Mouse (Mus musculus): ENCODE measurements at regions not wholly inside any gene's neighbourhood (a gene's known extent, or its start where the extent isn't known, plus 50 kb on each side); places are given as distances from the start of the nearest gene placed in this dataset.

- H3K4me1 ChIP-seq: peaks cover 6% of the 10 kb centered on the region; the same call in 1 of the 2 replicates
- 70% methylated on average over 4 of the region's 4 CpGs for WGBS
- no peak overlapping the region for H3K4me2 ChIP-seq
Observed at GRCm38 (mm10) chr5:133078390-133078789, 535.2 kb upstream of the Auts2 start.

DNA sequence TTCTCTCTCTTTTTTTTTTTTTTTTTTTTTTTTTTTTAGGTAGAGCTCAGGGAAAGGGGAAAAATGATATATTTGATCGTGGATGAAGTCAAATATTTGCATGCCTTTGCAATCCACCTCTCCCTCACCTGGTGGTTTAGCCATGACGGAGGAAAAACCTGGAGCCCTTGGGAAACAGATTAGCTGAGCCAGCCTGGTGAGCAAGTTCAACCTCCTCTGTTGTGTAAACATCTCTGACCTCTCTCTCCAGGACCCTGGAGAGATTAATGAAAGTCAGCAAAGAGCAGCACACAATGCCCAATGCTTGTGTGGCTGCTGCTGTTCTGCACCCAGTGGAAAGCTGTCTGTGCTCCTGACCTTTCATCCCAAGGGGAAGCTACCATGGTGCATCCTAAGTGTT is 530.2 kb upstream of the Auts2 start:
- Histone ChIP-seq H3K4me1 (peaks cover 5% of the 10 kb centered on the region; the same call in 1 of the 2 replicates), H3K4me2 (no peak overlapping the region), H3K36me3 (replicated peaks) (no peaks in the 10 kb centered on the region), H3K4me3 (no peak overlapping the region), H3K27me3 (replicated peaks) (no peaks in the 10 kb centered on the region), H3K9me3 (no peaks in the 10 kb centered on the region), H3K9ac (no peak overlapping the region), H3K27ac (no peak overlapping the region)
- WGBS: 36% methylated on average over 2 of the region's 2 CpGs
- no peak for ATAC-seq (replicated peaks)

More at GRCm38 (mm10) chr5:133078390-133078789, 535.2 kb upstream of the Auts2 start:
- no peak for ATAC-seq (replicated peaks)
- Histone ChIP-seq H3K4me3 (no peak overlapping the region), H3K9ac (no peak overlapping the region), H3K27me3 (replicated peaks) (no peaks in the 10 kb centered on the region), H3K36me3 (replicated peaks) (no peaks in the 10 kb centered on the region), H3K27ac (no peak overlapping the region), H3K9me3 (no peaks in the 10 kb centered on the region)

DNA sequence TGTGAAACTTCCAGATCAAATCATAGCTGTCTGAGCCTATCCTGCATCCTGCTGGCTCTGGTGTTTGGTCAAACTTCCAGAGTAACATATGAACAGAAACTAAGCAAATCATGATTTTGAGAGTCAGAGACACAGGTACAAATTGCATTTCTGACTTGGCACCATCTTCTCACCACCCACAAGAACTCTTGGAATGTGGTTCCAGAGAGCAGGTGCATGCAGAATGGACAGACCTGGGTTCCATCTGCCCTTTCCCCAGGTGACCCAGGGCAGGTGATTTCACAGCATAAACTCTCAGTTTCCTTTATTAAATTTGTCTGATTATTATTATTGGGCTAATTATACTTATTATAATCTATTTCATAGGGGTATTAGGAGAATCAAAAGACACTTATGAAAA is 527.0 kb upstream of the Auts2 start:
- Histone ChIP-seq H3K9ac (no peak overlapping the region), H3K4me3 (no peak overlapping the region), H3K9me3 (no peaks in the 10 kb centered on the region), H3K27ac (no peak overlapping the region), H3K36me3 (replicated peaks) (no peaks in the 10 kb centered on the region), H3K27me3 (replicated peaks) (no peaks in the 10 kb centered on the region), H3K4me2 (no peak overlapping the region), H3K4me1 (no peaks in the 10 kb centered on the region)
- no peak for ATAC-seq (replicated peaks)

DNA sequence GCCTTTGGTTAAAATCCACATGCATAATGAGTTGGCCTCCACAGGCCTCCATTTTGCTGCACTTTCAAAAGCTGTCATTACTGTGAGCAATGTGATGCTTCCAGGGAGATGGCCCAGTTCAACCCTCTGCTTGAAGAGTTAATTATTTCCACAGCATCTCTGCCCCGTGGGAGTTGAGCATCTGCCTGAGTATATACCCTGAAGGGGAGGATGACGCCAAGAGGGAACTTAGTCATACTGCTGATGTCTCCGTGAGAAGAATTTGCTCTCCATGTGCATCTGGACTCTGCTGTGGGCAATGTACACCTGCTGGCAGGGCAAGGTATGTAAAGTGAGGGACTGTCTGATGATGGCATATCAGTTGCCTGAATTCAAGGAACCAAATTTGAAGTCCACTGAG is 519.3 kb upstream of the Auts2 start:
- Histone ChIP-seq H3K9ac (no peak overlapping the region), H3K4me2 (no peak overlapping the region), H3K9me3 (no peaks in the 10 kb centered on the region), H3K27ac (no peak overlapping the region), H3K27me3 (replicated peaks) (no peaks in the 10 kb centered on the region), H3K4me1 (no peaks in the 10 kb centered on the region), H3K4me3 (no peak overlapping the region), H3K36me3 (replicated peaks) (no peaks in the 10 kb centered on the region)
- ATAC-seq (replicated peaks): no peak
- WGBS: 74% methylated on average over 3 of the region's 3 CpGs

DNA sequence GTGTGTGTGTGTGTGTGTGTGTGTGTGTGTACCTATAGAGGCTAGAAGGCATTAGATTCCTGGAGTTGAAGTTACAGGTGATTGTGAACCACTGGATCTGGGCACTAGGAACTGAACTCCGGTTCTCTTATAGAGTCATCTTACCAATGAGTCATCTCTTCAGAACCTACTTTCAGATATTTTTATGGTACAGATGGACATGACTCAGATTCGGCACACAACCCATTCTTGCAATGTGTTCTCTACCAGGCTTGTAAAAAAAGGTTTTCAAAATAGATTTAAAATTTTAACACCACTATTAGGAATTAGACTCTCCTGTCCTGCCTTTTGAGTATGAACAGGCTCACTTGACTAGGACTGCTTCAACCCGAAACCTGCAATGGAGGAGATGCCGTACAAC is 504.3 kb upstream of the Auts2 start:
- no peak overlapping the region for H3K4me3 ChIP-seq

DNA sequence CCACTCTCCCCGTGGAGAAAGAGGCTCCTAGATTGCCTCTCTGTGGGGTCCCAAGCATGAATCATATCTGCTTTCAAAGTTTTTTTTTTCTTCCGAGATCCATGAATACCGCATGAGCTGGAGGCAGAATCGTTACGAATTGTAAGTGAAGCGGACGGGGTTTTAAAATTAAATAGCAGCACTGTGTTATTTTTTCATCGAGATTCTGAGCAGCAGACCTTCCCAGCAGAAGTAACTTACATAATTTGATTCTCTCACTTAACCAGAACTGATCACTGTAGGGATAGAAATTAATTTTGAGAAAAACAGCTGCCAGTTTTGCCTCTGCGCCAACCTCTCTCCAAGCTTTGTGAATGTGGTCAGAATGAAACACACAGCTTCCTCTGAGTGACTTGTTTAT is 502.5 kb upstream of the Auts2 start:
- H3K4me1 ChIP-seq: no peaks in the 10 kb centered on the region

More for the DNA sequence above, 504.3 kb upstream of the Auts2 start:
- WGBS: 99% methylated on average over 4 of the region's 4 CpGs
- Histone ChIP-seq H3K36me3 (replicated peaks) (no peaks in the 10 kb centered on the region), H3K9ac (no peak overlapping the region), H3K4me1 (no peaks in the 10 kb centered on the region), H3K27me3 (replicated peaks) (no peaks in the 10 kb centered on the region), H3K4me2 (no peak overlapping the region), H3K27ac (no peak overlapping the region), H3K9me3 (no peaks in the 10 kb centered on the region)
- ATAC-seq (replicated peaks): no peak

DNA sequence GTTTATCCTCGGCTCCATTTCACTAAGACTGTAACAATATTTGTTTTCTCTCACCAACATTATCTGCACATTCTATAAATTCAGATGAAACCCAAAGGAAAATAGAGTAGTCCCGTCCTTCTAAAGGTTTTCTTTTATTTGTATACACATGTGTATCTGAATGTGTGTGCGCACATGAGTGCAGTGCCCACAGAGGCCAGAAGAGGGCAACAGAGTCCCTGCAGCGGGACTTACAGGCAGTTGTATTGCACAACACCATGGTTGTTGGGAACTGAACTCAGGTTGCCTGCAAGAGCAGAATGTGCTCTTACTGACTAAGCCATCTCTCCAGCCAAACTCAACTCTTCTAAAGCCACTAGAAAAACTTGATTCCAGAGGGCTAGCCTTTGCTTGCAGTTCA is 484.4 kb upstream of the Auts2 start:
- no peak for ATAC-seq (replicated peaks)
- Histone ChIP-seq H3K4me2 (no peak overlapping the region), H3K36me3 (replicated peaks) (no peaks in the 10 kb centered on the region), H3K4me3 (no peak overlapping the region), H3K27me3 (replicated peaks) (no peaks in the 10 kb centered on the region), H3K9me3 (no peaks in the 10 kb centered on the region), H3K9ac (no peak overlapping the region), H3K27ac (no peak overlapping the region), H3K4me1 (no peaks in the 10 kb centered on the region)
- whole genome bisulfite sequencing: 91% methylated on average over 4 of the region's 4 CpGs

More for the DNA sequence above, 502.5 kb upstream of the Auts2 start:
- no peaks in the 10 kb centered on the region for H3K9me3 ChIP-seq
- no peak for ATAC-seq (replicated peaks)
- H3K27ac ChIP-seq: no peak overlapping the region
- H3K4me2 ChIP-seq: no peak overlapping the region
- WGBS: 61% methylated on average over 9 of the region's 9 CpGs
- no peak overlapping the region for H3K4me3 ChIP-seq
- H3K36me3 ChIP-seq (replicated peaks): no peaks in the 10 kb centered on the region
- H3K9ac ChIP-seq: no peak overlapping the region
- no peaks in the 10 kb centered on the region for H3K27me3 ChIP-seq (replicated peaks)

DNA sequence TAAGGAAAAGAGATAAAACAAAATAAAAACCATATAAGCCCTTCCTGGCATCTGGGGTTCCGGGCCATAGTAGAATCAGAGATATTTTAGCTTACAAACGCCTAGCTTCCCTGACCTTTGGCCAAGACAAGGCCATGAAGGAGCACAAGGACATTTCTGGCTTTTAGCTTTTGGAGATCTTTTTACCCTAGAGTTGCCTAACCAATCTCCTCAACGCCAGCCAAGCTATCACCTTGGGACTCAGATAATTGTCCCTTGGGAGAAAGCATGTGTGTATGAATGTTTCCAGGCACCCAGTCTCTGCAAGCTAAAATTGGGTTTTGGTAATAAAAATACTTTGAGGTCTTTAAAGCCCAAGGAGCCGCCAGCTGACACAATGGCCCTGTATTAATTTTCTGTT is 482.0 kb upstream of the Auts2 start:
- WGBS: 80% methylated on average over 4 of the region's 4 CpGs

DNA sequence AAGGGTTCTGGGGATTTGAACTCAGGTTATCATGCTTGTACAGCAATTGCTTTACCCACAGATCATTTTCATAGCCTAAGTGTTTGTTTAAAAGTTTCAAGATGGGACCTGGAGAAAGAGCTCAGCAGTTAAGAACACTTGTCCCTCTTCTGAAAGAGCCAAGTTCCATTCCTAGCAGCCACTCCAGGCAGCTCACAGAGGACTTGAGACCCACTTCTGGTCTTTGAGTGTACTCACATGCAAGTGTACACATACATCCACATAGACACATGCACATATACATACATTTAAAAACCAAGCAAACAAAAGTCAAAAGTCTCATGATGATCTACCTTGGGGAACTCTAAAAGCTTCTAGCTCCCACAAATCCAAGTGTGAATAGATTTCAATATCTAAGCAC is 477.7 kb upstream of the Auts2 start:
- Histone ChIP-seq H3K36me3 (replicated peaks) (no peaks in the 10 kb centered on the region), H3K27ac (no peak overlapping the region), H3K9me3 (no peaks in the 10 kb centered on the region), H3K4me1 (no peaks in the 10 kb centered on the region), H3K9ac (no peak overlapping the region), H3K27me3 (replicated peaks) (no peaks in the 10 kb centered on the region), H3K4me2 (no peak overlapping the region), H3K4me3 (no peak overlapping the region)
- no peak for ATAC-seq (replicated peaks)

More for the DNA sequence above, 482.0 kb upstream of the Auts2 start:
- Histone ChIP-seq H3K4me3 (no peak overlapping the region), H3K4me1 (no peaks in the 10 kb centered on the region), H3K9me3 (no peaks in the 10 kb centered on the region), H3K4me2 (no peak overlapping the region), H3K36me3 (replicated peaks) (no peaks in the 10 kb centered on the region), H3K9ac (no peak overlapping the region), H3K27ac (no peak overlapping the region), H3K27me3 (replicated peaks) (no peaks in the 10 kb centered on the region)
- ATAC-seq (replicated peaks): no peak

GRCm38 (mm10) chr5:133020116-133020515 is 477.0 kb upstream of the Auts2 start:
- 49% methylated on average over 1 of the region's 1 CpGs for WGBS
- no peak overlapping the region for H3K4me2 ChIP-seq
- H3K27me3 ChIP-seq (replicated peaks): no peaks in the 10 kb centered on the region
- no peak for ATAC-seq (replicated peaks)
- H3K9me3 ChIP-seq: no peaks in the 10 kb centered on the region
- H3K4me1 ChIP-seq: no peaks in the 10 kb centered on the region
- H3K36me3 ChIP-seq (replicated peaks): no peaks in the 10 kb centered on the region
- H3K27ac ChIP-seq: no peak overlapping the region
- no peak overlapping the region for H3K4me3 ChIP-seq
- no peak overlapping the region for H3K9ac ChIP-seq

- no peaks in the 10 kb centered on the region for H3K36me3 ChIP-seq (replicated peaks)
- no peak overlapping the region for H3K9ac ChIP-seq
- H3K9me3 ChIP-seq: no peaks in the 10 kb centered on the region
- H3K27ac ChIP-seq: no peak overlapping the region
- no peak overlapping the region for H3K4me2 ChIP-seq
- WGBS: 80% methylated on average over 14 of the region's 14 CpGs
- ATAC-seq (replicated peaks): no peak
- no peaks in the 10 kb centered on the region for H3K4me1 ChIP-seq
- H3K27me3 ChIP-seq (replicated peaks): no peaks in the 10 kb centered on the region
- H3K4me3 ChIP-seq: no peak overlapping the region
Observed at GRCm38 (mm10) chr5:133010624-133011575, 467.8 kb upstream of the Auts2 start.

GRCm38 (mm10) chr5:132982866-132983265 is 439.7 kb upstream of the Auts2 start:
- Histone ChIP-seq H3K27me3 (replicated peaks) (no peaks in the 10 kb centered on the region), H3K36me3 (replicated peaks) (no peaks in the 10 kb centered on the region), H3K4me2 (no peak overlapping the region), H3K9me3 (no peaks in the 10 kb centered on the region), H3K27ac (no peak overlapping the region), H3K4me1 (peaks cover 3% of the 10 kb centered on the region; the same call in 1 of the 2 replicates), H3K4me3 (no peak overlapping the region), H3K9ac (no peak overlapping the region)
- ATAC-seq (replicated peaks): no peak
- 92% methylated on average over 7 of the region's 7 CpGs for WGBS

DNA sequence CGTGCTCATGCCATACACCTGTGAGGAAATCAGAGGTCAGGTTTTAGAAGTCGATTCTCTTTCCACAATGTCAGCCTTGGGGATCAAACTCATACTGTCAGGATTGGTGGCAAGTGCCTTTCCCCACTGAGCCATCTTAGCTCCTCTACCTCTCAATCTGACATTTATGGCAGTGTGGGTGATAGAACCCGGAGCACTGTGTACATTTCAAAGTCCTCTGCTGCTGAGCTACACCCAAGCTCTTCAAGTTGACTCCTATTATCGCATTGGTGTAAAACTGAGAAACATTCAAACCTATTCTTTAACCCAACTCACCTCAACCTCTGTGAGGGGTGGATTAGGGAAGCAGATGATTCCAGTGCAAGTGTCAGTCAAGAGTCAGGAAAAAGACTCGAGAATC is 435.9 kb upstream of the Auts2 start:
- H3K4me3 ChIP-seq: no peak overlapping the region
- no peaks in the 10 kb centered on the region for H3K36me3 ChIP-seq (replicated peaks)
- no peaks in the 10 kb centered on the region for H3K27me3 ChIP-seq (replicated peaks)
- no peaks in the 10 kb centered on the region for H3K9me3 ChIP-seq
- H3K4me2 ChIP-seq: no peak overlapping the region
- ATAC-seq (replicated peaks): no peak
- peaks cover 3% of the 10 kb centered on the region for H3K4me1 ChIP-seq
- no peak overlapping the region for H3K27ac ChIP-seq
- H3K9ac ChIP-seq: no peak overlapping the region
- WGBS: 92% methylated on average over 5 of the region's 5 CpGs

All from midbrain, embryonic 15.5 days (tissue).